Mouse (Mus musculus): ENCODE results near the gene Mpo.
A peak's percentile ranks its signal among the peaks of the same experiment; 100 is the strongest.

Gene Mpo

DNA sequence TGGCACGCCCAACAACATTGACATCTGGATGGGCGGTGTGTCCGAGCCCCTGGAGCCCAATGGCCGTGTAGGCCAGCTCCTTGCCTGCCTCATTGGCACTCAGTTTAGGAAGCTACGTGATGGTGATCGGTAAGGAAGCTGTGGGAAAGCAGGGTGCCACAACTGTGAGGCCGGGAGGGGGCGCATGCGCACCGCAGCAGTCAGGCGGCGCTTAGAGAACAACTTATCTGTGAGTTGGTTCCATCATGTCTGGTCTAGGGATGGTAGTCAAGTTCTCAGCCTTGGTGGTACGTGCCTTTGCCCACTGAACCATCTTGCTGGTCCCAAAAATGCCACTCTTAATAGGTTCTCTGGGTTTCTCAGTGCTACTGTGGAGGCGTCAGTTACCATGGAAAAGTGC lies 9.2 kb downstream of the Mpo start:
- no peak for DNase-seq (ENCODE audit: low read depth, low spot score)

DNA sequence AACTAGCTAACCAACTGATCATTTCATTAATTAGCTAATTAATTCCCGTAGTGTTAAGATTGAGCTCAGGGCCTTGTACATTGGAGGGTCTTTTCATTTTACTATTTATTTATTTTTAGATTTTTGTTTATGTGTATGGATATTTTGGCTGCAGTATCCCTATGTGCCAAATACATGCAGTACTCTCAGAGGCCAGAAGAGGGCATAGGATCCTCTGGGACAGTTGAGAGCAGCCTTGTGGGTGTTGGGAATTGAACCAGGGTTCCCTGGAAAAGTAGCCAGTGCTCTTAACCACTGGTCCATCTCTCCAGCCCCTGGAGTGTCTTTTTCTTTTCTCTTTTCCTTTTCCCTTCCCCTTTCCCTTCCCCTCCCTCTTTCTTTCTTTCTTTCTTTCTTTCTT lies 12.1 kb downstream of the Mpo start:
- no peak for DNase-seq (ENCODE audit: low read depth, low spot score)

DNA sequence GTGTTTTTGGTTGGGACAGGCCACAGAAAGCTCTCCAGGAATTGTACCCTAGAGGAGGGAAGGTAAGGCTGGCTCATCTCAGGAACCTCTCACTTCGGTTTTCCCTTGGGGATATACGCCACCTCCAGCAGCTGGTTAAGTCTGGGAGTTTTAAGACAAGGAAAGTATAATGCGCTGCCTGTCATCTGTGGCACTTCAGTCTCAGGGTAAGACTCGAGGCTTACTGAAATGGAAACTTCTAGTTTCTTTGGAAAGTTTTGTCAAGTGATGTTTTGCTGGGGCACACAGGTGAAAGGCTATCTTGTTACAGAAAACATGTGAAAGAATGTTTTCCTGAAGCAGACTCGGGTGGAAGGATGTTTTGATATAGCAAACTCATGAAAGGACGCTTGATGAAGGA lies 14.1 kb downstream of the Mpo start:
- DNase-seq (ENCODE audit: low read depth, low spot score) = no peak

DNA sequence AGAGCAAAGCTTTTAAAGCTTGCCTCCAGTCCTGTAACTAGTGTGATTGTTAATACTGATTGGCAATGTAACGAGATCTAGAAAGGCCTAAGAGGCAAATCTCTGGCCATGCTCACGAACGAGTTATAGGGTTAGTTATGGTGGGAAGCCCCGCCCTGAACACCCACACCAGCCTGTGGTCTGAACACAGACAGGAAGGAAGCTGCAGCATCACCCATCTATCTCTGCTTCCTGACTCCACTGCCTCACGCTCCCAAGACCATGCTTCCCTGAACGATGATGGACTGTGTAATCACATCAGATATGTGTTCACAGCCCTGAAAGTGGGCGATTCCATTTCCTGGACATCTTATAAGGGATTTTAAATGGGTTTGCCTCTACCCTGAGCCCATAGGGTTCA lies 14.9 kb downstream of the Mpo start:
- no peak for DNase-seq (ENCODE audit: low read depth, low spot score)

DNA sequence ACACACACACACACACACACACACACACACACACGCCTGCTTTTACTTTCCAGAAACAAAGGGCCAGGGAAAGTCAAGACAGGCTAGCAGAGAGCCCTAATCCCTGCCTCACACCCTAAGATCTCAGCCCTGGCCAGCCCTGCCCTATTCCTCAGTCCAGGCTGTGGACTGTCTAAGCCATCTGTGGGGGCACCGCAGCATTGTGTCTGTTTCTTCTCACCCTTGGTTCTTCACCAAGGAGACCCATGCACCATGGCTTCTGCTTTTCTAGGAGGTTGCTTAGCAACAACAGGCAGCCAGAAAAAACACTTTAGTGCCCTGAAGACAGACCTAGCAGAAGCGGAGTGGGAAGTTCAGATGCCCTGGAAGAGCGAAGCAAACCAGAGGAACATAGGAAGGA lies 18.0 kb downstream of the Mpo start:
- DNase-seq (ENCODE audit: low read depth, low spot score) = no peak

DNA sequence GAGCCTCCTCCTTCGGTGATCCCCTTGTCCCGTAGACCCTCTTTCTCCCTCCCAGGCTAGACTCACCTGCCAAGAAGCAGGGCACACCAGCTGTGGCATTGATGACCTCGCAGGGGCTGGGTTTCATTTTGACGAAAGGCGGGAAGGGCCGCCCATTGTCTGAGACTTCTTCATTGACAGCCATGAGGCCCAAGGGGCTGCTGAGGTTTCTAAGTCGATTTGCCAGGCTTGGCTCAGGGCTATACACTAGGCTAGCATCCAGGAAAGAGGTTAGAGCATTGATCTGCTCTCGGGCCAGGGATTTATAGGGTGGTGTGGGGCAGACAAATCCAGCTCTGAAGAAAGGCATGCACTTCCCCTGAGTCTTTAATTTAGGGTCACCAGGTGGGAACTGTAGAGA lies 21.4 kb downstream of the Mpo start:
- no peak for DNase-seq (ENCODE audit: low read depth, low spot score)

DNA sequence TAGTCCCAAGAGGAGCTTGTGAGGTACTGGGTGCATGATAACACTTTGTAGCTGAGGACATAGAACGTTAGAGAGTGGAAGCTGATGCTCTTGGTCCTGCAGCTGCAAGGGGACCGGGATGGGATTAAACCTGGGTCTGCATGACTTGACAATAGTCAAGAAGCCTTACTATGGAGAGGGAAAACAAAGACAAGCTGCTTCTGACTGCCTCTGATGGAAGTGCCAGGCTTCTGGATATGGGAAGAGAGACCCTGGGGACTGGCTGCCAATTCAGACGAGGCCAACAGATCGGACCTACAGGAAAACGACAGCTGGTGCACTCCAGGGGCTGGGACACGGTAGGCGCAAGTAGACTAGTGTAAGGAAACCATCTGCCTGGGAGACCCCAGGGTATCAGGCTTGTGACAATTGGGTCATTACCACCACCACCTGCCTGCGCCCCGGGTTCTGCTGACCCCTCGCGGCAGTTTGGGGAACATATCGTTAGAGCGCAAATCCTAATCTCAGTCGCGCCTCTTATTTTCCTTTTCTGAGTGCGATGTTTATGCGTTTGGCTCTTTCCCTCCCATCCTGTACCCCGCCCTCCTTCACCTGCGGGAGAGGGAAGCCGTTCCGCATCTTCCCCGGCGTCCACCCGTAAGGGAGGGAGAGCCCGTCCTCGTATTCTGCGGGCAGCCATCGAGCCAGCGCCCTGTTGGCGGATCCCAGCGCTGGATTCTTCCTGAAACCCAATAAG lies 23.5 kb downstream of the Mpo start:
- no peak for DNase-seq (ENCODE audit: low read depth, low spot score)

DNA sequence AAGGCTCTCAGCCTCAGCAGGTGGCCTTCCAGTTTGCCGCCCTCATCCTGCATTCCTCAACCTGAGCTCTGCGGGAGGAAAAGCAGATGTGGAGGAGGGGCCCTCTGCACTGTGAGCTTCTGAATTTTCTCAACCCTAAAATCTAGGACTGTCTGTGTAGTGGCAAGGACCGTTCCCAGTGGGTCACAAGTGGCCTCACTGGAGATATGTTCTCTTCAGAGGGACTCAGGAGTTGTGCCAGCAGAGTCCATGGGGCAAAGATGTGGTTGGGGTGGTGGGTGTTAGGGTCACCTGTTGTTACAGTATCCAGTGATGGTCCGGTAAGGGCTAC lies 24.0 kb downstream of the Mpo start:
- DNase-seq (ENCODE audit: low read depth, low spot score) = no peak

DNA sequence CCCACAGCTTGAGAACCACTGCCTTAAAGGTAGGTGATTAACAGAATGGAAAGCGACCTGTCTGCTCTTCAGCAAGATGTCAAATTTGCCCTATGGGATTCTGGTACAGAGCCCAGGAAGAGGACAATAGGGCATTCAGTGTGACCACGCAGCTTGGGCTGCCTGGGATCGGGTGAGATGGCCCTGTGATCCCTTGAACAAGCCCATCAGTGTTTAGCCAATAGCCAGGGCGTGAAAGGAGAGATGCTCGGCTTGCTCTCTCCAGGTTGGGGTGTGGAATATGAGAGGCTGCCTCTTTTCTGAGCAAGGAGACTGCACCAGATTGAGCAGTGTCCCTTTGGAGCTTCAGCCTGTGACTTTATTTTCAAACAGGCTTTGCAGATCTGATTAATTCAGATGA lies 28.1 kb downstream of the Mpo start:
- DNase-seq (ENCODE audit: low read depth, low spot score) = no peak

DNA sequence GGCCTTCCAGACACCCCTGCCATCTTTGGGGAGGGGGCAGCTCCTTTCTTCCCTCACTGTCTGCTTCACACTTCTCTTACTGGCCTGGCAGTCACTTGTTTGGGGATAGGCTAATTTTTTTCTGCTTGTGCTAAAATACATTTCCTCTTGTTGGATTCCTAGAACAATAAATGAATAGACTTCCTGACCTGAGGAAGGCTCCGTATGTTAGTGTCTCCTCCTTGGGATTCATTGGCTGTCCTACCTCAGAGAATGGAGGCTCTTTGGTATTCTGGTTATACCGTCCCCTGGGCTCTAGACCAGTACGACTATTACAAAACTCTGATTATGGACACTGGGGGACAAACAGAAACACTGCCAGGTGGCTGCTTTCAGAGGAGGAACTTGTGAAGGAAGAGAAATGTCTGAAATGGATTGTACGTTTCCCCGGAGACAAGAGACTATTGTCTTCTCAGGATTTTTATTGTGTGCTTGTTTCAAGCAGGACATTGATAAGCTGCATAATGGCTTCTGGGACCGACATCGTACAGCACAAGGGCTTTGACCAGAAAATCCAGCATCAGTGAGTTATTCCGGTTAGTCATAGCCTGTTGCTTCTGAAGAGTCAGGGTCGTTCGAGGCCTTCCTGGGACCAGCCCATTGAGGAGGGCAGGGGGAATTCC lies 35.0 kb downstream of the Mpo start, which contains the start of gene Lpo:
Gene Lpo, minus strand, starts transcription at position 51 of the 662 bp plus-strand sequence.
- no peak for DNase-seq (ENCODE audit: low read depth, low spot score)

DNA sequence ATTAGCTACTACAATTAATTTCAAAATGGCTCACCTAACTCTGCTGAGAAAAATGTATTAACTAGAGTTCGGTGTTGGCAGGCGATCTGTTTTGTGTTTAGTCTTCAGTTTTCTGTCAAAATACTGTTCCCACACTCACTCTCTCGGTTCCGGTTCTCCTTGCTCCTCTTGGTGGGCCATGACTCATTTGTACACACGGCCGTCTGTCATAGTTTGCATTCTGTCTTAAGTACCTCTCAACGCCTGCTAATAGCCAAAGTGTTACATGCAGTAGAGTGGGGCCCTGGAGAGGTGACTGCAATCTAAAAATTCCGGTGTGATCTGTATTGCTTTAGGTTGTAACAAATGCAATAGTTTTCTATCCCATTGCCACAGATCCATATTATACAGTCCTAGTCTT lies 47.3 kb downstream of the Mpo start:
- DNase-seq (ENCODE audit: low read depth, low spot score) = no peak

DNA sequence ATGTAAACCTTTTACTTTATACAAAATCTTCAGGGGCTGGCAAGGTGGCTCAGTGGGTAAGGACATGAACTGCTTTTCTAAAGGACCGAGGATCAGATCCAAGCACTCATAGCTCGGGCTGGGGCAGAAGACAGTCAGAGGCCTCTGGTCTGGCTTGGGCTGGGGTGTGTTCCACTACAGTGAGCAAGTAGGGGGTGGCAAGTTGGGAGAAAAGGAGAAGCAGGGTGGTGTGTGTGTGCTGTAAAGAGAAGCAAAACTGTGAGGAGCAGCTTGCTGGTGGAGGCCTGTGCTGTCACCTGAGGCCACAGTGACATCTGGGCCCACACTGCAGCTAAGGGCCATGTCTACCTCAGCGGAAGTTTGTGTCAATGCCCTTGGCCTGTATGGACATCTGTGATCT lies 48.1 kb downstream of the Mpo start:
- no peak for DNase-seq (ENCODE audit: low read depth, low spot score)

DNA sequence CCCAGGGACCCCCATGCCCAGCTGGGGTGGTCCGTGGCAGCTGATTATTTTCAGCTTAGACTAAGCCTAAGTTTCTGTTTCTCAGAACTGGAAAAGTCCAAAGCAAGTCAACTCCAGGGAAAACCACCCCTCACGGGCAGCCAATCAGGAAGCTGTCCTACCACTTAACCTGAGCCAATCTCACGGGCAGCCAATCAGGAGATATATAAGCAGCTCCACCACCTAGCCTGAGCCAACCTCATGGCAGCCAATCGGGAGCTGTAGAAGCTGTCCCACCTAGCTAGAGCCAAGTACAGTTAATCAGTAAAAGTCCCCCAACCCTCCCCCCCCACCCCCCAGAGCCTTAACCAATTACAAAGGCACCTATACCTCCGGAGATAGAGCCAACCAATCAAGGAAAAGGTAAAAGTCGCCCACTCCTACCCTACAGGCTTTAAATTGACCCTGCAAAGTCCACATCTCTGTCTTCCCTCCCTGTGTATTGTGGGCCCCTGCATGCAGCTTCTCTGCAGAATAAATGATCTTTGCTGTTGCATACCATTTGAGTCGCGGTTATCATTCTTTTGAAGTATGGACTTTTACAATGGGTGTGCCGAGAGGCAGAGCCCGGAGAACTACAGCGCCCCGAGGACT lies 53.7 kb downstream of the Mpo start:
- DNase-seq (ENCODE audit: low read depth, low spot score) = no peak

DNA sequence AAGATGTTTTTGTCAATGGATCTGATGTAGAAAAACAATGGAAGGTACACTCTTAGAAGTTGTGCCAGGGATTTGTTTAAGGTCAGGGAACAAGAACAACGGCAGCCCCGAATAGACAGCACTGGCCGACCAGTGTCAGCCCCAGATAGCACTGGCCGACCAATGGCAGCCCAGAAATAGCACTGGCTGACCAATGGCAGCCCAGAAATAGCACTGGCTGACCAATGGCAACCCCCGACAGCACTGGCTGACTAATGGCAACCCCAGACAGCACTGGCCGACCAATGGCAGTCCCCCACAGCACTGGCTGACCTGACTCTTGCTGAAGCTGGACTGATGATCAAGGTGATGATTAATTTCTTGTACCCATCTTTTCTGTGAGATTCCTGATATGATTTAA lies 54.5 kb downstream of the Mpo start:
- no peak for DNase-seq (ENCODE audit: low read depth, low spot score)

DNA sequence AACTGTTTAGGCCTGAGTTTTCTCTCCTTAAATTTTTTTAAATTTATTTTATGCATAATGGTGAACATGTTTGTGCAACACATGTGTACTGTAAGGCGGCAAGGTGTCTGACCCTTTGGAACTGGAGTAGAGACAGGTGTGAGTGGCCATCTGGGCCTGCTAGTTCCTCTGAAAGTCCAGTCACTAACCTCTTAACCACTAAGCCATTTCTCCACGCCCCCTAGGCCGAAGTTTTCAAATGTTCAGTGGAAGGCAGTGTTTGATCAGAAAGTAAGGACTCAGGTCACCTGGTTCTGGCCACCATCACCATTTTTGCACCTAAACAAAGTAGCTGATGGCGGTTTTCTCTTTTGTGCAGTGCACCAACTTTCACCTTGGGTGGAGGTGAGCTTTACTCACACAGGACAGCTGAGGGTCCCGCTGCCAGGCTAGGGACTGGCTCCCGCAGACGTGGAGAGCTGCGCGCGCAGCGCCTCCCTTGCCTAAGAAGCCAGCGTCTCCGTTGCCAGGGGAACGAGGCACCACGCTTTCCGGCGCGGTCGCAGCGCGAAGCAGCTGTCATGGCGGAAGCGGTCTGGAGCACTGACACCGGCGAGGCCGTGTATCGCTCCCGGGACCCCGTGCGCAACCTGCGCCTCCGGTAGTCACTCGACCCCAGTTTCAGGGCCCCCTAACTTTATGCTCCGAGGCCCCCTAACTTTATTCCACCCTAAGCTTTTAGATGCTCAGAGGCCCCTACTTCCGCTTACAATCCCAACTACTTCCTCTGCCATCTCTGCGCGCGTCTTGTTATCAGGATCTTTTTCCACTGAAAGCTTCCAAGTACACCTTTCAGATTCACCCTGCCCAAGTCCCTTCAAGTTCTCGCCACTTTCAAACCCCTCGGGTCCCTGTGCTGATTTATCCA lies 59.6 kb downstream of the Mpo start, which contains the start of gene Mks1:
Gene Mks1, plus strand, starts transcription at position 526 of the 907 bp plus-strand sequence.
- DNase-seq (ENCODE audit: low read depth, low spot score) = peak; percentile 82

DNA sequence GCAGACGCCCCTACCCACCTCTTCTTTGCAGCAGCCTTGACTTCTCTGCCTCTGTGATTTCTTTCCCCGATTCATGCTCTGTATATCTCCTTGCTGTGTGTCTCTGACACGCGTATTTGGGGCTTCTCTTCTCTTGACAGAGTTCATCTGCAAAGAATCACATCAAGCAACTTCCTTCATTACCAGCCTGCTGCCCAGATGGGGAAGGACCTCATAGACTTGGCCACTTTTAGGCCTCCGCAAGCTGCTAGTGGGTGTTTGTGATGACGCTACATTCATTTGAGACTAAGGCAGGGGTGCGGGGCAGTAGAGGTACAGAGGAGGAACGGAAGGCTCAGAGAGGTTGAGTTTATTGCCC lies 60.2 kb downstream of the Mpo start:
- no peak for DNase-seq (ENCODE audit: low read depth, low spot score)

All from brain, embryonic 18.5 days (tissue).